Mouse (Mus musculus) left cerebral cortex, adult 8-10 months (tissue): Measurements from ENCODE around the gene Exosc10. TPM values are rescaled to one million over a fixed set of nuclear protein-coding genes. Genes with fewer than 3 reads are reported as not detected.
A peak's percentile ranks its signal among the peaks of the same experiment; 100 is the strongest.

Experiments used
- DNase-seq, 2 experiments: peaks; one replicate each; pipeline ENCODE4 v3.0.0; 2022; ENCODE audit warnings: low spot score in 2 of 2
- total RNA-seq, 4 experiments: library from RNA; stranded (reverse); gene quantifications; 2 replicates each; pipeline ENCODE4 v1.2.4; 2022

Exosc10 gene
- 10 to 100 TPM; 47.1 to 49.6 (median 48.2) TPM for total RNA-seq

- DNase-seq, result peak; percentile 66 to 78
Observed at GRCm38 (mm10) chr4:148558297-148559000, at the start of gene Exosc10. Gene Exosc10, plus strand, starts transcription at chr4:148558429.

- DNase-seq, result no peak
Observed at GRCm38 (mm10) chr4:148509450-148510084, 48.7 kb upstream of the Exosc10 start.

- DNase-seq, result no peak
Observed at GRCm38 (mm10) chr4:148510691-148511090, 47.5 kb upstream of the Exosc10 start.

GRCm38 (mm10) chr4:148511334-148511733 is 46.9 kb upstream of the Exosc10 start:
- no peak for DNase-seq

- DNase-seq, result no peak
Observed at GRCm38 (mm10) chr4:148513021-148513559, 45.1 kb upstream of the Exosc10 start.

GRCm38 (mm10) chr4:148515313-148515712 is 42.9 kb upstream of the Exosc10 start:
- no peak for DNase-seq

GRCm38 (mm10) chr4:148517809-148518208 is 40.4 kb upstream of the Exosc10 start:
- no peak for DNase-seq

- no peak for DNase-seq
Observed at GRCm38 (mm10) chr4:148518235-148518795, 39.9 kb upstream of the Exosc10 start.

- DNase-seq, result no peak
Observed at GRCm38 (mm10) chr4:148523538-148523937, 34.7 kb upstream of the Exosc10 start.

GRCm38 (mm10) chr4:148527158-148527910 is 30.9 kb upstream of the Exosc10 start:
- no peak for DNase-seq

GRCm38 (mm10) chr4:148530351-148530750 is 27.9 kb upstream of the Exosc10 start:
- no peak for DNase-seq

GRCm38 (mm10) chr4:148530778-148531177 is 27.5 kb upstream of the Exosc10 start:
- DNase-seq, result no peak

- DNase-seq, result no peak
Observed at GRCm38 (mm10) chr4:148531341-148531740, 26.9 kb upstream of the Exosc10 start.

GRCm38 (mm10) chr4:148532516-148532915 is 25.7 kb upstream of the Exosc10 start:
- no peak for DNase-seq

GRCm38 (mm10) chr4:148533613-148534328 is 24.5 kb upstream of the Exosc10 start:
- no peak for DNase-seq

- no peak for DNase-seq
Observed at GRCm38 (mm10) chr4:148535876-148536275, 22.4 kb upstream of the Exosc10 start.

GRCm38 (mm10) chr4:148549106-148549505 is 9.1 kb upstream of the Exosc10 start:
- no peak for DNase-seq

- DNase-seq, result no peak
Observed at GRCm38 (mm10) chr4:148557766-148558165, 463 bp upstream of the Exosc10 start.

- no peak for DNase-seq
Observed at GRCm38 (mm10) chr4:148562676-148563075, 4.4 kb downstream of the Exosc10 start.

- no peak for DNase-seq
Observed at GRCm38 (mm10) chr4:148563595-148563994, 5.4 kb downstream of the Exosc10 start.

- DNase-seq, result no peak
Observed at GRCm38 (mm10) chr4:148570138-148570537, 11.9 kb downstream of the Exosc10 start.
